Mouse (Mus musculus) heart, postnatal 10 days (tissue): ENCODE measurements around the gene Jph3. TPM values are rescaled to one million over a fixed set of nuclear protein-coding genes. Genes with fewer than 3 reads are reported as not detected.
A peak's percentile ranks its signal among the peaks of the same experiment; 100 is the strongest.

Experiments
- DNase-seq, 2 experiments: peaks; one replicate each; pipeline ENCODE4 v3.0.0; 2021
- intact Hi-C: fragments of 180-260 bp; cut with DNase I; formaldehyde crosslinking; loops from one replicate; pipeline ENCODE4 v1.15.1; 2025
- total RNA-seq, 2 experiments: library from RNA; stranded (reverse); gene quantifications; 2 replicates each; pipeline ENCODE4 v1.2.3; 2021

Gene Jph3
- total RNA-seq, 2 experiments from 2014 or later = not detected

DNA sequence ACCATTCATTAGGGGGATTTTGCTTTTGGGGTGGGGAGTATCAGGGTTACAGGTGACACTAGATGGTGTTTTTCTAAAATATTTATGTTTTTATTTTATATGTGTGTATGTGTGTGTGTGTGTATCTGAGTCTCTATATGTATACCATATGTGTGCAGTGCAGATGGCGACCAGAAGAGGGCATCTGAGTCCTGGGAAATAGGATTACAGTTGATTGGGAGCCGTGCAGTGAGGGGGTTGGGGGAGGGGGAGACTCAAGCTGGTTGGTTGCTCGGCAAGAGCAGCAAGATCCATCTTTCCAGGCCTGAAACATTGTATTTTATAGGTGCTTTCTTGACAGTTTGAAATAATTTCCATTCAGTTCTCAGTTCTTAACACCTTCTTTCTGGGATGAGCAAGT, 2.3 kb upstream of the Jph3 start:
- DNase-seq = no peak
- intact Hi-C loops = no loop called here

DNA sequence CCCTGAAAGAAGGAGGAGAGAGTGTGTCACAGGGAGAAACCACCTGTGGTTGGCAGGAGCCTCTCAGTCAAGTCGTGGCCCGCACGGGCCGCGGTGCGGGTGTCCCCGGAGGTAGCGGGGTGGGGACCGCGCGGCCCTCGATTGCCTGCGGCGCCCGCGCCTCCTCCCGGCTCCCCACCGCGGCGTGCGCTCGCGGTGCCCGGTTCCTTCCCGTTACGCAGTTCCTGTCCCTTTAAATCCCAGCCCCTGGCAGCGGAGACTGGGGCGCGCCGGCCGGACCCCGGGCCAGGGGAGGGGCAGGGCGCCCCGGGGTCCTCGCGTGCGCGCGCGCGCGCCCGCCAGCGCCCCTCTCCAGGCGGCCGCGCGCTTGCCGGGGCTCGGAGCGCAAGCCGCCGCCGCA, 331 bp downstream of the Jph3 start:
- no peak for DNase-seq
- intact Hi-C loops = no loop called here

DNA sequence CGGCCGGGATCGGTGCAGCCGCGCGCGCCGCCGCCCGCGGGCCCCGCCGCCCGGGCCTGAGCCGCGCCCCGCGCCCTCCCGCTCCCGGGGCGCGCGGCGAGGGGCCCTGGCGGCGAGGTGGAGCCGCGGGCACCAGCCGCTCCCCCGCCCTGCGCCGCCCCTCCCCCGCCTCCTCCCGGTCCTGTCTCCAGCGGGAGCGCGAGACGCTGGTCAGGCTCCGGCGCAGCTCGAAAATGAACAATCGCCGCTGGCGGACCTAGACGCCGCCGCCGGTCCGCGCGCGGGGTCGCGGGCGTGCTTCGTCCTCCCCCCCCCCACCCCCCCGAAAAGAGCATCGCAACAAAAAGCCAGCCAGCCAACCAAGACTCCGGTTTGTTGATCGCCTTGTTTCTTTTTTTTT, 747 bp downstream of the Jph3 start:
- DNase-seq = no peak
- intact Hi-C loops = no loop called here

DNA sequence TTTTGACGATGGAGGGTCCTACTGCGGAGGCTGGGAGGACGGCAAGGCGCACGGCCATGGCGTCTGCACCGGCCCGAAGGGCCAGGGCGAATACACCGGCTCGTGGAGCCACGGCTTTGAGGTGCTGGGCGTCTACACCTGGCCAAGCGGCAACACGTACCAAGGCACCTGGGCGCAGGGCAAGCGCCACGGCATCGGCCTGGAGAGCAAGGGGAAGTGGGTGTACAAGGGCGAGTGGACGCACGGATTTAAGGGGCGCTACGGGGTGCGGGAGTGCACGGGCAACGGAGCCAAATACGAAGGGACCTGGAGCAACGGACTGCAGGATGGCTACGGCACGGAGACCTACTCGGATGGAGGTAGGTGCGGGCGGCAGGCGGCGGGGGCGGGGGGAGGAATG, 1.2 kb downstream of the Jph3 start:
- intact Hi-C loops = no loop called here
- DNase-seq = no peak

DNA sequence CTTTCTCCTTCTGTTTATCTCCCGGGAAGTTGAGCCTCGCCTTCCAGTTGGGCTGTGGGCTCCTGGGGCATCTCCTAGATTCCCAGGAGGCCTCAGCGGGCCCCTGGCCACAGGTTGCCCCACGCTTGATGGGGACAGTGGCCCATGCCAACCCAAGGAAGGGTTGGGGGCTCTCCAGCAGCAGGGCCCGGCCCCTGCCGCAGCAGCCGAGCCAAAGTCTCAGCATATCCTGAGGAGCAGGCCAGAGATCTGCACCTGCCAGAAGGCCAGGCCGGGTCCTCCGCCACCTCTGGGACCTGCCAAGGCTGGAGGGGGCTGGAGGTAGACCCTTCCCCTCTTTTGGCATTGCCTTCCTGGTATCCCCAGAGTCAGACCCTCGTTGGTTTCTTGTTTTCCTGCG, 1.6 kb downstream of the Jph3 start:
- DNase-seq = no peak
- intact Hi-C loops = no loop called here

DNA sequence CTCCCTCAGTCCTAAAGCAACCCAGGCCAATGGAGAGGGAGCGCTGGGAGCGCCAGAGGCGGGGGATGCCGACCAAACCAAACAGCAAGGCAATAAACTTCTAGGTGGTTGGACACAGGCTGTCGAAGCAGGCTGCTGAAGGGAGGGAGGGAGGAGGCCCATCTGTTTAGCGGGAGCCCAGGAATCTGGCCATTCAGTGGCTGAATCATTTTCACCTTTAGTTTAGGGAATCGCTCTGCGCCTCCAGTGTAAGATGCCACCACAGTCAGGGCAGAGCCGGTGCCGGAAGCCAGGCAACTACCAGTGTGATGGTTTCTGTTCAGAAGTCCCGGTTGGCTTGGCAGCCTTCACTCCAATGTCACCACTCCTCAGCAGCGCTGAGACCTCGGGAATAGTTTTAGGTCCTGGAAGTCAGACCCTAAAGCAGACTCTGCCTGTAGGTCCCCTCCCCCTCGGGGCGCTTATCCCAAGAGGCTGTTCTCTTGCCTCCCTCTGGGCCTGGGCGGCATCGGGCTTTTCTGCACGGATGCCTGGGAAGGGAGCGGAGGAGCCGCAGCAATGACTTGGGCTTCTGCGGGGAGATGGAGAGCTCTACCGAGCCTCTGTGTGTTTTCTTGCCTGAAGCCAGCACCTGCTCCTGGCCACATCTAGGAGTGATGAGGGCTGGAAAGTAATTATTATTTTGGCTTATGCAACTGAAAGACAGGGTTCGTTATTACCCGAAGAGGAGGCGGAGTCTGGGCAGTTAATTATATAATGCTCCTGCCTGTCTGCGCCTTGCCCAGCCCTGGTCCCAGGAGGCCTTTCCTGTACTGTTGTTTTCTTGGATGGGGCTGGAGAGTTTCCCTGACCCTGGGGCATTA, 2.3 kb downstream of the Jph3 start:
- no peak for DNase-seq
- intact Hi-C loops = no loop called here

DNA sequence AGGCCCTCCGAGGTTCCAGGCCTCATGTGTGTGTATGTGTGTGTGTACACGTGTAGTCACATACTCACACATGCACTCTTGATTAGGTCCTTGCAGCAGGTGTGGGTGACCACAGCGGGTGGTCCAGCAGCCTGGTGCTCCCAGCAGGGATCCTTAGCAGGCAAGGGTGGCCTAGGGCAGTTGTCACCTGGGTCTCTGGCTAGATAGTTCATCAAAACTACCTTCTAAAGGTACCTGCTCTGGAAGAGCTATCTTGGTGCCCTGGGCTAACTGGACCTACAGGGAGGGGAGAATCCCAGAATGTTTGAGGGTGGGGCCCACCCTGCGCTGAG, 2.9 kb downstream of the Jph3 start:
- intact Hi-C loops = no loop called here
- DNase-seq = no peak

DNA sequence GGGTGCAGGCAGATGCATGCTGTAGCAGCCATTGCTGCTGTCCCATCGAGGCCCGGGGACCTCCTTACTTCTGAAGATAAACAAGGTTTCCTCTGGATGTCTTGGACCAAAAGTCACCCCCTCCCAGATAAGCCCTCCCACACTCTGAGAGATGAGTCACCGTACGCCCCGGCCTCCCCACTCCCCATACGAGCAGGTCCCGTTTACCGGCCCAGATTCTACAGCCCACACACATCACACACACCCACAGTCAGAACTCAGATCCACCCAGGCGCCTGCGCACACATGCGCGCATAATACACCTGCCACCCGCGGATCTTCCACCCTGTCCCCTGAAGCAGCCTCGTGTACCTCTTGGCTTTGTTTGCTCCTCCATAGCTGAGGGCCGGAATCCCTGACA, 4.8 kb downstream of the Jph3 start:
- intact Hi-C loops = no loop called here
- no peak for DNase-seq

DNA sequence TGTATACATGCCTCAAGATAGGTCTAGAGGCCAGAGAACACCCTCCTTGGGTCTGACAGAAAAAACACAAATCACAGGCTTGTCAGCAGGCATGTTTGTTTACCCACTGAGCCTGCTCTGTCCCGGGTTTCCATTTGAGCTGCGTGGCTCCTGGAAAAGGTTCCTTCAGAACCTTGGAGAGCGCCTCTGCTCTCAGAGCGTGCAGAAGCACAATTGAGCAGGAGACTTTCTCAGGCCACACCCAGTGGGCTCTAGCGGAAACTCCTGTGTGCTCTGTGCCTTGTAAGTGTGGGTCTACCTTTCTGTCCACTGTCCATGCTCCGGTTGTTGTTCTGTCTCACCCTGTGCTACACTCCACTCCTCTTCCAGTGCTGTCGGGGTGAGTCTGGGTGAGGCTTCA, 6.8 kb downstream of the Jph3 start:
- DNase-seq = peak; percentile 66 to 77
- intact Hi-C loops = no loop called here

DNA sequence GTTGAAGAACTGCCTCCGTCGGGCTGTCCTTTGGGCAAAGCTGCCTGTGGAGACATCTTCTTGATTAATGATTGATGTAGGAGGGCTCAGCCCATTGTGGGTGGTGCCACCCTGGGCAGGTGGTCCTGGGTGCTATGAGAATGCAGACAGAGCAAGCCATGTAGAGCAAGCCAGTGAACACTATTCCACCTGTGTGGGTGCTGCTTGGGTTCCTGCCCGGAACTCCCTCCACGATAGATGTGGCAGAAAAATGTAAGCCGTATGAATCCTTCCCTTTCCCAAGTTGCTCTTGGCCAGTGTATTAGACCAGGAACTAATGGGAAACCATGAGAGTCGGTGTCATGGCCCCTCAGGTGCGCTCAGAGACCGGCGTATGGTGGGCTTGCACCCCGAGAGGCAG, 11.3 kb downstream of the Jph3 start:
- DNase-seq = no peak
- intact Hi-C loops = no loop called here

DNA sequence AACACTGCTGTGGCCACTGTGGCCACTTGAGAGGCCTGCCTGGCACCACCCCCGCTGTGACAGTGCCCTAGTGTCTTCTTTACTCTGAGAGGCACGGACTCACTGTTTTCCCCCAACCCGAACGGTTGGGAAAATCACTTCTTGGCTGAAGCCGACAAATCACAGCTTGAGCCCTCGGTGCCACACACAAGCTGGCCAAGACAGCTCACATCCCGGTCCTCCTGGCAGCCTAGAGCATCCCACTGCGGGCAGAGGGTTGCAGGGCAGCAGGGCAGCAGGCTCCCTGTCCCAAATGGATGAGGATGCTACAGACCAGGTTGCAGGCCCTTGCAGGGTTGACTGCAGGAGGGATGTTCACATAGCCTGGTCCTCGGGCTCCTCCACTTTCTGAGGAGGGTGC, 20.1 kb downstream of the Jph3 start:
- DNase-seq = no peak

DNA sequence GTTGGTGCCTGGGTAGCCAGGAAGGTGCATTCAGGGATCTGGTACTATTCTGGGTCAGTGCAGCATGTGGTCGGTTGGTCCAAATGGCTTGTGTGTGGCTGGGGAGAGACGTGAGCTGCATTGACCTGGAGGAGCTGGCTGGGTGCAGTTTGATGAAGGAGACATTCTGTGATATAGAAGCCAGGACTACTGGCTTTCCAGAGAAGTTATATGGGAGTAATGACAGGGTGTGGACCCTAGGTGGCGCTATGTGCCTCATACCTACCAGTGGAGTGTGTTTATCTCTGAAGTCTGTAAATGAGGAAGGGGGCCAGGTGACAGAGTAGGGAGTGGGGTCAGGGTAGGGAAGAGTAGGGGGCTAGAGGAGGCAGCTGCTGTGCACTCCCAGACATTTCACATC, 21.1 kb downstream of the Jph3 start:
- DNase-seq = no peak
- intact Hi-C loops = no loop called here

More for the DNA sequence above, 20.1 kb downstream of the Jph3 start:
- intact Hi-C loops = no loop called here

DNA sequence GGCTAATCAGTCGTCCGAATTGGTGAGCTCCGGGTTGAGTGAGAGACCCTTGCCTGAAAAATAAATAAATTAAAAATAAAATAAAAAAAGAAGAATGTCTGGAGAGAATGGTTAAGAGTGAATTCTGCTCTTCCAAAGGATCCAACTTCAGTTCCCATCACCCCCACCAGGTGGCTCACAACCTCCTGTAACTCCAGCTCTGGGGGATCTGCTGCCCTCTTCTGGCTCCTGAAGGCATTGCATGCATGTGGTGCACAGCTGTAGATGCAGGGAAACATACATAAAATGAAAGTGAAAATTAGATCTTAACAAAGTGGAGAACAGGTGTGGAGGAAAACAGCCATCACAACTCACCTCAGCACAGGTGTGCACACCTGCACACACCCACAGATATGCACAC, 22.0 kb downstream of the Jph3 start:
- peak; percentile 57 to 81 for DNase-seq
- intact Hi-C loops = no loop called here

DNA sequence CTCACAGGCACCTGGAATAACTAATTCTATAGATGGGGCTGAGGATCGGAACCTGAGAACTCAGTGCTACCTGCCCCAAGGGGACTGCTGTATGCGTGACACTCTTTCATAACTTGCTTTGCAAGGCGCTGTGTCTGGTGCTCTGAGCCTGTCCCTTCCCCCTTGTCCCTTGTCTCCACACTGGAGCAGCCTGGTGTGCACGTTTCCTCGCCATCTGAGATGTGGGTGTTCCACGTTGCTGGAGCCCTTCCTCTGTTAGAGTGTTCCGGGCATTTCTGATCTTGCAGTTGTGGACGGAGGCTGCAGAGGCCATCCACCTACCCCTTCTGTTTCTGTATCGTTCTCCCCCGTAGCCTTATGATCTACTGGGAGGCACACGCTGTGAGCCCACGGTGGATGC, 29.0 kb downstream of the Jph3 start:
- DNase-seq = no peak
- intact Hi-C loops = no loop called here

DNA sequence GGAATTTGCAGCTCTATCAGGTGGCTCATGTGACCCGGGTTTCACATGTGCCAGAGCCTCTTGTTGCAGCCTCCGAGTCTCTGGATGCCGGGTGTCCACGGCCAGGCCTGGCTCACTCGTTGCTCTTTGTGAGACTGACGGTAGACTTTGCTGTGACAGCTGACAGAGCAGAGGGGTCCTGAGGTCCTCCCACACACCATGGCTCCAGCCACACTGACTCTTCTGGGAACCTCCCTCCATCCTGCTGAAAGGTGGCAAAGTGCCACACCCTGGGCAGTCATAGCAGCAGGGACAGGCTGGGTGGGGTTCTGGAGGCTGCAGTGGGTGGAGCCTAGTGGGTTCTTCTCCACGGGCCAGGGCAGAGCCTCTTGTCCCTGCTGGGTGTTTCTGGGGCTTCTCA, 31.1 kb downstream of the Jph3 start:
- DNase-seq = no peak
- intact Hi-C loops = no loop called here

DNA sequence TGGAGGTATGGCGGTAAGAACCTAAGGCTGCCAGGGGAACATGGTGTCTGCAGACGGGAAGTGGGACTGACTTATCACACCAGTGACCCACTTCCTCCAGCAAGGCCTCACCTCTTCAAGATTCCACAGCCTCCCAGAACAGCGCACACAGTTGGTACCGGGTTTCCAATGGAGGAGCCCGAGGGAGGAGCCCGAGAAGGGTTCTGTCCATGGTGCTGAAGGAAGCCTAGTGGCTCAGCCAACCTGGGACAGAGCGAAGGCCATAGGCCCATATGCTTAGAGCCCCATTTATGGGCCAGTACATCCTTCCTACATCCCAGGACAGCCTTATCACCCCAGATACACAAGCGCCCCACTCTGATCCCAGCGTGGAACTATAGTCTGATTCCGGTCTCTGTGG, 32.1 kb downstream of the Jph3 start:
- intact Hi-C loops = no loop called here
- DNase-seq = peak; percentile 38 to 56

DNA sequence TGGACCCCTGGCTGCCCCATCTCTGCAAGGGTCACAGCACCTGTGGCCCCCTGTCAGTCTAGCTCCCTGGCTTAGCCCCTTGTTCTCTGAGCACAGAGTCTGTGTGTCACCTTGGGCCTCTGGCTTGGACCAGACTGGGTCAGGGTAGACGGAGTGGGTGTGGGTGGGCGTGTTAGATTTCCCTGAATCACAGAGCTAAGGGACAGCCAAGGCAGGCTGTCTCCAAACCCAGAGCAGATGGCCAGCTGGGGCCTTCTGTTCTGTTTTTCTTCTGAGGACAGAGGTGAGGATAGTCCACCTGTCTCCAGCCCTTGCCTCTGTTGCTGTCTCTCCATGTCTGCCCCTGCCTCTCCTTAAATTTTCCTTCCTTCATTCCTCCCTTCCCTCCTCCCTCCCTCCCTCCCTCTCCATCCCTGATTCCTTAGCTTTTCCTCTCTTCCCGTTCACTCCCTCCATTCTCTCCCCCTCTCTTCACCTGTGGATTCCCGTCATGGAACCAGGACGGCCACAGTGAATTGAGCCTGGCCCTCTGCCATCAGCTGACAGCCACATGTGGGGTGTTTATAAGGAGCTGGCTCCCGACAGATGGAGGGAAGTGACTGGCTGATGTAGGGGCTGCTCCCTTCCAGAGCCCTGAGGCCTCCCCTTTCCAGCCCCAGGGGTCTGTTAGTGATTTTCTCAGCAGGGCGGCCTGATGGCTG, 33.7 kb downstream of the Jph3 start:
- no peak for DNase-seq
- intact Hi-C loops = no loop called here

DNA sequence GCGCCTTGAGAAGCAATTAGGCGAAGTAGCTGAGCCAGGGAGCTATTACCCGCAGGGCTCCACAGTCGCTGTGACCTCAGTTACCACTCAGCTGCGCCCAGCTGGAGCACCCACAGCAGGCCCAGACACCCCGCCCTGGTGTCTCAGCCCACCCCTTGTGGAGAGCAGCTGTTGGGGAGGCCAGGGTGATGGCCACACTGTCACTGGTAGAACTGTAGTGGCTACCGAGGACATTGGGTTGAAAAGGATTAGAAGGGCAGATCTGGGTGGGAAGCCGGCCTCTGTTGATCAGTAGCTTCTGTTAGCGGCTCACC, 34.2 kb downstream of the Jph3 start:
- DNase-seq = no peak
- intact Hi-C loops = no loop called here

DNA sequence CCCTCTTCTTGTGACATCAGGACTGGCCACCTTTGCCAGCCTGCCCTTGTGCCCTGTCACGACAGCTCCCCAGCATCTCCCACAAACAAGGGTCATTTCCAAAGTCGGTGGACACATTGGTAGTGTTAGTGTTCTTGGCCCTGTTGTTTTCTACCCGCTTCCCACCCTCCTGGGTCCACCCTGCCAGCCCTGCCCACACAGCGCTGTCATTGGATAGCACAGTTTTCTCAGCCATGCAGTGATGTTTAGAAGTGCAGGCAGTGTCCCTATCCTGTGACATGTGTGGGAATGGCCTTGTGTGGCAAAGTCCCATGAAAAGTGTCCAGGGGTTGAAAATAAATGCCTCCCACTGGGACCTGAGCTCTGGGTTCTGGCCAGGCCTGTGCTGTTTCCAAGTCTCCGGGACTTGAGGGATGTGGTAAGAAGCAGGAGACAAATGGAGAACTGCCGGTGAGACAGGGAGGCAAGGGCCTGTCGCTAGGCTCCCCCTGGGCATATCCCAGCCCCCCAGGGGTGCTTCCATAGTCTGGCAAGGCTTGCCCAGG, 36.2 kb downstream of the Jph3 start:
- DNase-seq = no peak
- intact Hi-C loops = no loop called here

DNA sequence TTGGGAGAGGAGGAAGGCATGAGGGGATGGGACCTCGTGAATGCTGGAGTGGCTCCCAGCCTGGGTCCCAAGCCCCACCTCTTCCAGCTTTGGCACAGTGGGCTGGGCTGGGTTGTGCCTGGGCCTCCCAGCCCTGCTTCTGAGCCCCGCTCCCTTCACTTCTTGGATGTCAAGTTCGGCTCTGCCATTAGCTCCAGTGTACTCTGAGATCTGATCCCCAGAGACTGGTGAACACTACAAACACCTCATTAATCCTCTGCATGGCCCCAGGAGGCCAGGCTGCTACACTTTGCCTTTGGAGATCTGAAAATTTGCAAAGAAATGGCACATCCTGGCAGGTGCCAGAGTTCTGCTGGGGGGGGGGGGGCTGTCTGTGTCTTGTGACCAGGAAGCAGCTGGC, 39.7 kb downstream of the Jph3 start:
- no peak for DNase-seq
- intact Hi-C loops = no loop called here

DNA sequence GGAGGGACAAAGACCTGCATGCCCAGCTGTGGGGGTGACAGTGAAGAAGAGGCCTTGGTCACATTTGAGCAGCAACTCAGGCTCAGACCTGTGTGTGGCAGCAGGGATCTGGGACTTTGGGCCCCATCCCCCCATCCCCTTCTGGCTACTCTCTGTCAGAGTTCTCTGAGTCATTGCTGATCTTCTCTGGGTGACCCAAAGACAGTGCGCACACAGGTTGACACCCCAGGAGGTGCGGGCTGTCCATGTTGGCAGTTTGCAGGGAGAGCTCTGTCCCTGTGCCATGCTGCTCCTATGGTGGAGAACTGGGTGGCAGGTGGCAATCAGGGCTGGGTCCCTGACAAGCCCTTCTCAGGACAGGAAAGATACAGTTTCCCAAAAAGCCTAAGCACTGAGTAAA, 40.2 kb downstream of the Jph3 start:
- DNase-seq = no peak
- intact Hi-C loops = no loop called here
